Mouse (Mus musculus) adrenal gland, postnatal 14 days (tissue): Measurements from ENCODE around the gene Parg. TPM values are rescaled to one million over a fixed set of nuclear protein-coding genes. Genes with fewer than 3 reads are reported as not detected.
"Not testable (repeated sequence)": the region's sequence is repeated elsewhere in the genome, so short reads cannot be mapped to it uniquely, and the experiment has no call there.

Source experiments
- DNase-seq: peaks from one replicate; pipeline ENCODE4 v3.0.0; 2021; ENCODE audit warnings: mixed read lengths
- long read RNA-seq, 2 experiments: library from polyadenylated mRNA; stranded (forward); transcript quantifications; one replicate each; pipeline ENCODE4 v2.0.0; 2021
- total RNA-seq: library from RNA; stranded (reverse); gene quantifications from 2 replicates; pipeline ENCODE4 v1.2.3, GENCODE M21; 2021

The Parg gene
- total RNA-seq = 54.4 and 59.0 TPM in 2 replicates
- long read RNA-seq, experiment 1, full-length matches to known transcripts = 47 of 64 reads
- long read RNA-seq, experiment 1, partial matches to known transcripts = 1 of 64 reads
- long read RNA-seq, experiment 1, other reads (novel, unspliced or antisense) = 16 of 64 reads
- long read RNA-seq, experiment 2, full-length matches to known transcripts = 31 of 51 reads
- long read RNA-seq, experiment 2, partial matches to known transcripts = 5 of 51 reads
- long read RNA-seq, experiment 2, other reads (novel, unspliced or antisense) = 15 of 51 reads

- peak; percentile 95 for DNase-seq
Observed at GRCm38 (mm10) chr14:32201791-32202451, at the start of gene Parg, which contains the start of gene Timm23. TSS of gene Parg (plus strand) at chr14:32201949. TSS of gene Timm23 (minus strand) at chr14:32201898.

GRCm38 (mm10) chr14:32152243-32152965, 49.3 kb upstream of the Parg start:
- DNase-seq = no peak

- DNase-seq = peak; percentile 53
Observed at GRCm38 (mm10) chr14:32153156-32153555, 48.6 kb upstream of the Parg start.

GRCm38 (mm10) chr14:32154758-32155157, 47.0 kb upstream of the Parg start:
- DNase-seq = no peak

GRCm38 (mm10) chr14:32159150-32159670, 42.5 kb upstream of the Parg start:
- DNase-seq = peak; percentile 51

- DNase-seq = peak; percentile 99
Observed at GRCm38 (mm10) chr14:32159690-32160246, 42.0 kb upstream of the Parg start, which contains the start of gene Ncoa4. TSS of gene Ncoa4 (plus strand) at chr14:32159865.

- no peak for DNase-seq
Observed at GRCm38 (mm10) chr14:32160563-32160962, 41.2 kb upstream of the Parg start.

GRCm38 (mm10) chr14:32161090-32161885, 40.5 kb upstream of the Parg start:
- DNase-seq = no peak

- no peak for DNase-seq
Observed at GRCm38 (mm10) chr14:32162231-32162630, 39.5 kb upstream of the Parg start.

GRCm38 (mm10) chr14:32163203-32163888, 38.4 kb upstream of the Parg start:
- DNase-seq = no peak

- no peak for DNase-seq
Observed at GRCm38 (mm10) chr14:32164173-32165051, 37.3 kb upstream of the Parg start.

GRCm38 (mm10) chr14:32165278-32166061, 36.3 kb upstream of the Parg start:
- DNase-seq = peak; percentile 87

GRCm38 (mm10) chr14:32166062-32166441, 35.7 kb upstream of the Parg start:
- DNase-seq = no peak

- DNase-seq = no peak
Observed at GRCm38 (mm10) chr14:32166840-32167239, 34.9 kb upstream of the Parg start.

GRCm38 (mm10) chr14:32167326-32167725, 34.4 kb upstream of the Parg start:
- no peak for DNase-seq

- DNase-seq = peak; percentile 23
Observed at GRCm38 (mm10) chr14:32168653-32169231, 33.0 kb upstream of the Parg start.

- DNase-seq = no peak
Observed at GRCm38 (mm10) chr14:32170137-32170536, 31.6 kb upstream of the Parg start.

GRCm38 (mm10) chr14:32175310-32175709, 26.4 kb upstream of the Parg start:
- DNase-seq = no peak

- DNase-seq = not testable (repeated sequence)
Observed at GRCm38 (mm10) chr14:32176590-32176989, 25.2 kb upstream of the Parg start.
